ENCODE assay signal across 32 mouse cellular contexts in genomic region chr12:9564956-9565355, GRCm38 (mm10). TPM values are rescaled to one million over a fixed set of nuclear protein-coding genes. Genes with fewer than 3 reads are reported as not detected.
"Had no signal": no experiment of that assay in that cellular context is flagged by ENCODE, and none has a peak within 500 bp of the region (broad histone marks: within the 10 kb centered on the region; RNA-seq: fewer than 3 reads in every experiment).

No protein-coding gene starts in this region.

- DNase-seq: left cerebral cortex, postnatal 4 days; liver; liver, embryonic 13.5 days; liver, postnatal 0 days; lung, adult 18-20 months; lung, adult 2 months; lung, embryonic 14.5 days; lung, postnatal 10 days; lung, postnatal 14 days; lung, postnatal 36 days; lung, postnatal 4 days; midbrain, embryonic 14.5 days had no signal

- H3K27me3 ChIP-seq: liver, embryonic 13.5 days had no signal

- H3K9ac ChIP-seq: limb, embryonic 12.5 days; limb, embryonic 13.5 days; limb, embryonic 15.5 days; liver, embryonic 12.5 days; liver, embryonic 13.5 days; liver, embryonic 14.5 days; liver, embryonic 15.5 days; liver, postnatal 0 days; lung, embryonic 14.5 days; lung, embryonic 15.5 days; midbrain, embryonic 12.5 days; midbrain, embryonic 13.5 days; midbrain, embryonic 15.5 days had no signal

- H3K9me3 ChIP-seq: limb, embryonic 10.5 days; limb, embryonic 12.5 days; limb, embryonic 13.5 days; limb, embryonic 15.5 days; liver, embryonic 12.5 days; liver, embryonic 13.5 days; liver, embryonic 15.5 days; lung, embryonic 15.5 days; megakaryocyte, embryonic 14.5 days; midbrain, embryonic 10.5 days; midbrain, embryonic 12.5 days; midbrain, embryonic 13.5 days; midbrain, embryonic 15.5 days had no signal

- H3K4me1 ChIP-seq: limb, embryonic 12.5 days; limb, embryonic 13.5 days; limb, embryonic 15.5 days; liver, embryonic 12.5 days; liver, embryonic 13.5 days; liver, embryonic 15.5 days; lung, embryonic 15.5 days; midbrain, embryonic 12.5 days had no signal

- H3K27ac ChIP-seq: limb, embryonic 10.5 days; limb, embryonic 12.5 days; limb, embryonic 13.5 days; limb, embryonic 15.5 days; liver, embryonic 12.5 days; liver, embryonic 13.5 days; liver, embryonic 14.5 days; liver, embryonic 15.5 days; lung, embryonic 15.5 days; macrophage; midbrain, embryonic 10.5 days; midbrain, embryonic 12.5 days; midbrain, embryonic 13.5 days; midbrain, embryonic 15.5 days had no signal

- H3K4me2 ChIP-seq: limb, embryonic 12.5 days; limb, embryonic 13.5 days; limb, embryonic 15.5 days; liver, embryonic 11.5 days; liver, embryonic 12.5 days; liver, embryonic 13.5 days; liver, embryonic 15.5 days; lung, embryonic 14.5 days; lung, embryonic 15.5 days; midbrain, embryonic 11.5 days; midbrain, embryonic 12.5 days; midbrain, embryonic 13.5 days; midbrain, embryonic 15.5 days had no signal

- H3K4me3 ChIP-seq: limb, embryonic 10.5 days; limb, embryonic 12.5 days; limb, embryonic 13.5 days; limb, embryonic 15.5 days; liver, embryonic 12.5 days; liver, embryonic 13.5 days; liver, embryonic 15.5 days; lung, embryonic 15.5 days; megakaryocyte, embryonic 14.5 days; midbrain, embryonic 10.5 days; midbrain, embryonic 12.5 days; midbrain, embryonic 13.5 days; midbrain, embryonic 15.5 days; myocyte had no signal

- ATAC-seq: liver, embryonic 12.5 days; liver, postnatal 0 days; lung, postnatal 0 days; midbrain, embryonic 13.5 days; midbrain, embryonic 15.5 days; midbrain, embryonic 16.5 days had no signal

- H3K36me3 ChIP-seq: limb, embryonic 10.5 days; limb, embryonic 12.5 days; limb, embryonic 13.5 days; limb, embryonic 15.5 days; liver, embryonic 12.5 days; liver, embryonic 13.5 days; liver, embryonic 15.5 days; lung, embryonic 15.5 days; midbrain, embryonic 10.5 days; midbrain, embryonic 12.5 days; midbrain, embryonic 13.5 days; midbrain, embryonic 15.5 days had no signal

RNA-seq across cellular contexts. Expression of gene Osr1, which starts 5.0 kb away (rescaled TPM):
- polyA plus RNA-seq: liver, adult 2 months; macrophage had no signal
